Mouse (Mus musculus) spleen, adult 12 weeks (tissue): ENCODE data around the gene Gprc5d.

Experiments
- DNase-seq: peaks from one replicate; pipeline ENCODE4 v3.0.0; 2022; ENCODE audit warnings: low spot score

Gprc5d gene

GRCm38 (mm10) chr6:135118183-135118582 is at the start of gene Gprc5d:
Gprc5d (minus strand) TSS chr6:135118283.
- no peak for DNase-seq

GRCm38 (mm10) chr6:135166712-135167111 is 48.6 kb upstream of the Gprc5d start:
- DNase-seq: peak; percentile 37

- no peak for DNase-seq
These were observed 48.2 kb upstream of the Gprc5d start for GRCm38 (mm10) chr6:135166262-135166661.

- no peak for DNase-seq
These were observed 47.6 kb upstream of the Gprc5d start for GRCm38 (mm10) chr6:135165706-135166105.

GRCm38 (mm10) chr6:135165191-135165590 is 47.1 kb upstream of the Gprc5d start:
- no peak for DNase-seq

- DNase-seq: no peak
These were observed 44.8 kb upstream of the Gprc5d start for GRCm38 (mm10) chr6:135162861-135163260.

- no peak for DNase-seq
These were observed 44.2 kb upstream of the Gprc5d start for GRCm38 (mm10) chr6:135162311-135162710.

- DNase-seq: no peak
These were observed 43.3 kb upstream of the Gprc5d start for GRCm38 (mm10) chr6:135161356-135161755.

- no peak for DNase-seq
These were observed 40.4 kb upstream of the Gprc5d start for GRCm38 (mm10) chr6:135158509-135158908.

- no peak for DNase-seq
These were observed 39.4 kb upstream of the Gprc5d start for GRCm38 (mm10) chr6:135157496-135157895.

- no peak for DNase-seq
These were observed 38.5 kb upstream of the Gprc5d start for GRCm38 (mm10) chr6:135156597-135156996.

GRCm38 (mm10) chr6:135153719-135154118 is 35.6 kb upstream of the Gprc5d start:
- no peak for DNase-seq

- no peak for DNase-seq
These were observed 32.2 kb upstream of the Gprc5d start for GRCm38 (mm10) chr6:135150311-135150710.

GRCm38 (mm10) chr6:135149722-135150121 is 31.6 kb upstream of the Gprc5d start:
- DNase-seq: no peak

GRCm38 (mm10) chr6:135149175-135149574 is 31.1 kb upstream of the Gprc5d start:
- DNase-seq: no peak

GRCm38 (mm10) chr6:135148506-135148905 is 30.4 kb upstream of the Gprc5d start:
- DNase-seq: no peak

GRCm38 (mm10) chr6:135145976-135146375 is 27.9 kb upstream of the Gprc5d start:
- no peak for DNase-seq

GRCm38 (mm10) chr6:135144516-135144915 is 26.4 kb upstream of the Gprc5d start:
- no peak for DNase-seq

- DNase-seq: no peak
These were observed 25.1 kb upstream of the Gprc5d start for GRCm38 (mm10) chr6:135143151-135143550.

- no peak for DNase-seq
These were observed 23.5 kb upstream of the Gprc5d start for GRCm38 (mm10) chr6:135141451-135142147.

- no peak for DNase-seq
These were observed 20.7 kb upstream of the Gprc5d start for GRCm38 (mm10) chr6:135138746-135139145.

GRCm38 (mm10) chr6:135138207-135138606 is 20.1 kb upstream of the Gprc5d start:
- DNase-seq: no peak

- DNase-seq: no peak
These were observed 19.7 kb upstream of the Gprc5d start for GRCm38 (mm10) chr6:135137736-135138135.

GRCm38 (mm10) chr6:135136439-135137161 is 18.5 kb upstream of the Gprc5d start:
- DNase-seq: no peak
